Mouse (Mus musculus) intestine, embryonic 15.5 days (tissue): ENCODE results near the gene Fam89b. TPM values are rescaled to one million over a fixed set of nuclear protein-coding genes. Genes with fewer than 3 reads are reported as not detected.

Experiments used
- ATAC-seq: fragments of 200-750 bp; cut with Nextera tagmentation; 2 replicates; pipeline ENCODE4 v1.8.0; 2017; ENCODE audit warnings: moderate TSS enrichment, moderate library complexity
- H3K27ac ChIP-seq: fragments of 300-500 bp; sonication (generic); 2 replicates; pipeline ENCODE4 v1.5.1; 2015; ENCODE audit warnings: mild to moderate bottlenecking, inconsistent platforms
- H3K27me3 ChIP-seq: fragments of 300-500 bp; sonication (generic); replicated peaks from 2 replicates; pipeline ENCODE4 v1.6.1; 2015; ENCODE audit warnings: inconsistent platforms
- H3K36me3 ChIP-seq: fragments of 300-500 bp; sonication (generic); 2 replicates; pipeline ENCODE4 v1.6.1; 2015; ENCODE audit warnings: inconsistent platforms
- H3K4me1 ChIP-seq: fragments of 300-500 bp; sonication (generic); replicated peaks from 2 replicates; pipeline ENCODE4 v1.6.1; 2015; ENCODE audit warnings: inconsistent platforms
- H3K4me2 ChIP-seq: fragments of 300-500 bp; sonication (generic); replicated peaks from 2 replicates; pipeline ENCODE4 v1.6.1; 2015; ENCODE audit warnings: mild to moderate bottlenecking, inconsistent platforms
- H3K4me3 ChIP-seq: fragments of 300-500 bp; sonication (generic); replicated peaks from 2 replicates; pipeline ENCODE4 v1.5.1; 2015; ENCODE audit warnings: inconsistent platforms
- H3K9ac ChIP-seq: fragments of 300-500 bp; sonication (generic); 2 replicates; pipeline ENCODE4 v1.6.1; 2015; ENCODE audit warnings: inconsistent platforms
- H3K9me3 ChIP-seq: fragments of 300-500 bp; sonication (generic); 2 replicates; pipeline ENCODE4 v1.6.1; 2016; ENCODE audit warnings: inconsistent platforms
- WGBS: fragments of 180-500 bp; shearing (Covaris S2); methylation state at CpG from one replicate; pipeline ENCODE4 v1.1.7; 2015; 5-methylcytosine and 5-hydroxymethylcytosine counted together
- polyA plus RNA-seq: library from polyadenylated mRNA; unstranded; fragments of >200 nt; fragmentation: Nextera tagmentation; extraction: Ambion mirVana; gene quantifications from 2 replicates; pipeline ENCODE4 v1.2.1, GENCODE M21; 2015

Gene Fam89b
- polyA plus RNA-seq, 1 experiment from 2014 or later = 68.7 TPM

- Histone ChIP-seq H3K4me2 (no peak overlapping the region), H3K4me3 (no peak overlapping the region), H3K4me1 (peaks cover 10% of the 10 kb centered on the region), H3K27ac (no peak overlapping the region), H3K9ac (no peak overlapping the region), H3K27me3 (peaks cover 32% of the 10 kb centered on the region), H3K9me3 (no peaks in the 10 kb centered on the region), H3K36me3 (no peaks in the 10 kb centered on the region)
- WGBS = 24% methylated on average over 22 of the region's 22 CpGs
- ATAC-seq = no peak
These were observed 21.5 kb upstream of the Fam89b start for GRCm38 (mm10) chr19:5750951-5751350.

GRCm38 (mm10) chr19:5749476-5749875, 20.0 kb upstream of the Fam89b start:
- ATAC-seq = no peak
- H3K36me3 ChIP-seq = no peaks in the 10 kb centered on the region
- no peaks in the 10 kb centered on the region for H3K9me3 ChIP-seq
- no peak overlapping the region for H3K27ac ChIP-seq
- no peak overlapping the region for H3K9ac ChIP-seq
- H3K4me2 ChIP-seq = no peak overlapping the region
- H3K4me1 ChIP-seq = peaks cover 17% of the 10 kb centered on the region
- 82% methylated on average over 6 of the region's 6 CpGs for WGBS
- H3K27me3 ChIP-seq = peaks cover 33% of the 10 kb centered on the region
- no peak overlapping the region for H3K4me3 ChIP-seq

GRCm38 (mm10) chr19:5746907-5747363, 17.5 kb upstream of the Fam89b start:
- Histone ChIP-seq H3K9me3 (no peaks in the 10 kb centered on the region), H3K4me1 (peaks cover 32% of the 10 kb centered on the region), H3K9ac (no peak overlapping the region), H3K27me3 (peaks cover 33% of the 10 kb centered on the region), H3K27ac (no peak overlapping the region), H3K4me3 (no peak overlapping the region), H3K36me3 (no peaks in the 10 kb centered on the region), H3K4me2 (no peak overlapping the region)
- ATAC-seq = no peak
- WGBS = 37% methylated on average over 12 of the region's 12 CpGs

GRCm38 (mm10) chr19:5745756-5746710, 16.6 kb upstream of the Fam89b start:
- Histone ChIP-seq H3K9me3 (no peaks in the 10 kb centered on the region), H3K27me3 (peaks cover 28% of the 10 kb centered on the region), H3K4me1 (peaks cover 32% of the 10 kb centered on the region), H3K4me3 (peak overlapping the region; percentile 21), H3K4me2 (peak overlapping the region; percentile 61), H3K27ac (no peak overlapping the region), H3K9ac (no peak overlapping the region), H3K36me3 (no peaks in the 10 kb centered on the region)
- 9% methylated on average over 35 of the region's 36 CpGs for WGBS
- ATAC-seq = no peak

GRCm38 (mm10) chr19:5743576-5743975, 14.1 kb upstream of the Fam89b start:
- peak overlapping the region; percentile 96 for H3K4me2 ChIP-seq
- peaks cover 42% of the 10 kb centered on the region for H3K4me1 ChIP-seq
- no peaks in the 10 kb centered on the region for H3K36me3 ChIP-seq
- 36% methylated on average over 5 of the region's 5 CpGs for WGBS
- no peak for ATAC-seq
- no peak overlapping the region for H3K9ac ChIP-seq
- H3K27me3 ChIP-seq = peaks cover 7% of the 10 kb centered on the region
- no peak overlapping the region for H3K27ac ChIP-seq
- no peaks in the 10 kb centered on the region for H3K9me3 ChIP-seq
- H3K4me3 ChIP-seq = no peak overlapping the region

GRCm38 (mm10) chr19:5742241-5742641, 12.8 kb upstream of the Fam89b start:
- Histone ChIP-seq H3K4me1 (peaks cover 42% of the 10 kb centered on the region), H3K27me3 (peaks cover 7% of the 10 kb centered on the region), H3K27ac (peak overlapping the region; percentile 94), H3K9me3 (no peaks in the 10 kb centered on the region), H3K36me3 (no peaks in the 10 kb centered on the region), H3K4me3 (peak overlapping the region; percentile 62), H3K9ac (peak overlapping the region; percentile 85), H3K4me2 (peak overlapping the region; percentile 96)
- ATAC-seq = peak; percentile 51
- WGBS = 2% methylated on average over 32 of the region's 32 CpGs

GRCm38 (mm10) chr19:5741641-5742240, 12.3 kb upstream of the Fam89b start:
- Histone ChIP-seq H3K9ac (peak overlapping the region; percentile 85), H3K4me1 (peaks cover 42% of the 10 kb centered on the region), H3K36me3 (no peaks in the 10 kb centered on the region), H3K4me3 (peak overlapping the region; percentile 62), H3K27ac (peak overlapping the region; percentile 94), H3K4me2 (peak overlapping the region; percentile 96), H3K27me3 (peaks cover 8% of the 10 kb centered on the region), H3K9me3 (no peaks in the 10 kb centered on the region)
- WGBS = under 1% methylated on average over 54 of the region's 55 CpGs
- peak; percentile 83 for ATAC-seq

GRCm38 (mm10) chr19:5740320-5741317, 11.2 kb upstream of the Fam89b start, which contains the start of gene Ltbp3:
Gene Ltbp3, plus strand, starts transcription at chr19:5740904.
- Histone ChIP-seq H3K4me1 (peaks cover 33% of the 10 kb centered on the region), H3K4me2 (peak within 1 kb of the TSS; percentile 96), H3K9ac (peak within 1 kb of the TSS; percentile 85), H3K27ac (peak within 1 kb of the TSS; percentile 94), H3K4me3 (peak within 1 kb of the TSS; percentile 62), H3K36me3 (no peaks in the 10 kb centered on the region), H3K9me3 (no peaks in the 10 kb centered on the region), H3K27me3 (peaks cover 8% of the 10 kb centered on the region)
- 37% methylated on average over 12 of the region's 14 CpGs for WGBS
- peak; percentile 42; the same call in 1 of the 2 replicates for ATAC-seq

GRCm38 (mm10) chr19:5739446-5739845, 10.0 kb upstream of the Fam89b start:
- Histone ChIP-seq H3K9ac (no peak overlapping the region), H3K36me3 (no peaks in the 10 kb centered on the region), H3K9me3 (no peaks in the 10 kb centered on the region), H3K4me3 (no peak overlapping the region), H3K27me3 (peaks cover 3% of the 10 kb centered on the region; the same call in 1 of the 2 replicates), H3K4me1 (peaks cover 29% of the 10 kb centered on the region), H3K27ac (no peak overlapping the region), H3K4me2 (no peak overlapping the region)
- WGBS = 60% methylated on average over 2 of the region's 2 CpGs
- ATAC-seq = no peak

GRCm38 (mm10) chr19:5734325-5734724, 4.9 kb upstream of the Fam89b start:
- ATAC-seq = no peak
- Histone ChIP-seq H3K9me3 (no peaks in the 10 kb centered on the region), H3K36me3 (no peaks in the 10 kb centered on the region), H3K4me3 (no peak overlapping the region), H3K27me3 (peaks cover 3% of the 10 kb centered on the region; the same call in 1 of the 2 replicates), H3K4me1 (peaks cover 16% of the 10 kb centered on the region), H3K9ac (no peak overlapping the region), H3K4me2 (no peak overlapping the region), H3K27ac (no peak overlapping the region)
- 81% methylated on average over 9 of the region's 9 CpGs for WGBS

GRCm38 (mm10) chr19:5731264-5731978, 2.0 kb upstream of the Fam89b start:
- Histone ChIP-seq H3K4me2 (peak overlapping the region; percentile 90), H3K4me1 (peaks cover 39% of the 10 kb centered on the region), H3K36me3 (no peaks in the 10 kb centered on the region), H3K27ac (0 out of 2 replicates have a peak overlapping the region, but pooled peaks have one; percentile 41), H3K27me3 (no peaks in the 10 kb centered on the region), H3K4me3 (peak overlapping the region; percentile 84), H3K9me3 (no peaks in the 10 kb centered on the region), H3K9ac (peak overlapping the region; percentile 73)
- WGBS = under 1% methylated on average over 47 of the region's 47 CpGs
- peak; percentile 86 for ATAC-seq
